Mouse (Mus musculus): ENCODE measurements around the gene Rpl11. TPM values are rescaled to one million over a fixed set of nuclear protein-coding genes. Genes with fewer than 3 reads are reported as not detected.

The Rpl11 gene
- polyA plus RNA-seq (2012; rRNA removed): 339 and 546 TPM in 2 replicates

GRCm38 (mm10) chr4:136053247-136053596 is at the start of gene Rpl11:
Gene Rpl11, minus strand, starts transcription at chr4:136053428.

GRCm38 (mm10) chr4:136021549-136022047 is 31.6 kb downstream of the Rpl11 start, which contains the start of gene Eloa:
Gene Eloa, minus strand, starts transcription at chr4:136021763.

DNA sequence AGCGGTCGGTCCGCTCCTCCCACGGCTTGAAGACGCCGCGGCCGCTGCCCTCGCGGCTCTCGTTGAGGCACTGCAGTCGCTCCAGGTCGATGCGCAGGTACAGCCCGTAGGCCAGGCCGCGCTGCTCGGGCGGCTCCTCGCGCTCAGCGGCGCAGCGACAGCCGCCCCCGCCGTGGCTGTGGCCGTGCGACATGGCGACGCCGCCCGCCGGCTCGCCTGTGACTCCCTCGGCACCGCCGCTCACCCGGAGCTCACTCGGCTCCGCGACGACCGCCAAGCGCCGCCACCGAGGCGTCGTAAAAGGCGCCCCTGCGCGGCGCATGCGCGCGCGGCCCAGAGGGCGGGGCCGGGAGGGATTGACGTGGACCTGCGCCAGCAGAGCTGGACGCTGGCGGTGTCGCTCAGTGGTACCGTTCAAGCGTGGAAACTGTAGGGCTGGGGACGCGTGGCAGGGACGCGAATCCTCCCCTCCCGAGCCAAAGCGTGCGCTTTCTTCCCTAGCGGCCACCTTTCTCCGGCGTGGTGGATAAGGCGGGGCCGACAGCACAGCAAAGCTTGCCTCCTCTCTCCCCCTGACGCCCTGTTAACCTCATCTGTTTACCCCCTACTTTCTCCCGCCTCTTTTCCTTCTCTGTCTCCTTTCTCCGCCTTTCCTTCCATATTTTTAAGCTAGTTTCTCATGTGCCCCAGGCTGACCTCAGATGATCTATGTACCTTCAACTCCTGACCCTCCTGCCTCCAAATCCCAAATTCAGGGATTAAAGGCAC is 66.1 kb downstream of the Rpl11 start, which contains the start of gene Pithd1:
Pithd1 (minus strand) TSS at position 322 of the 768 bp plus-strand sequence.

Other genes starting within 250 kb of the Rpl11 start
- 141 and 143 TPM in 2 replicates for gene Srsf10, start 197.7 kb downstream of the Rpl11 start, polyA plus RNA-seq (2012; rRNA removed)
- gene Pnrc2, start 179.6 kb downstream of the Rpl11 start, polyA plus RNA-seq (2012; rRNA removed): 9.1 and 11.2 TPM in 2 replicates
- gene Cnr2, start 158.0 kb downstream of the Rpl11 start, polyA plus RNA-seq (2012; rRNA removed): 0.56 and 0.78 TPM in 2 replicates
- 85.7 and 85.9 TPM in 2 replicates for gene Fuca1, start 132.7 kb downstream of the Rpl11 start, polyA plus RNA-seq (2012; rRNA removed)
- gene Hmgcl, start 107.0 kb downstream of the Rpl11 start, polyA plus RNA-seq (2012; rRNA removed): 41.1 and 43.3 TPM in 2 replicates
- 28.5 and 30.1 TPM in 2 replicates for gene Gale, start 89.7 kb downstream of the Rpl11 start, polyA plus RNA-seq (2012; rRNA removed)
- 120 and 136 TPM in 2 replicates for gene Lypla2, start 80.8 kb downstream of the Rpl11 start, polyA plus RNA-seq (2012; rRNA removed)
- gene Pithd1, start 66.2 kb downstream of the Rpl11 start, polyA plus RNA-seq (2012; rRNA removed): 71.2 and 117 TPM in 2 replicates
- 8.3 and 9.8 TPM in 2 replicates for gene Eloa, start 31.7 kb downstream of the Rpl11 start, polyA plus RNA-seq (2012; rRNA removed)
- 569 and 609 TPM in 2 replicates for gene Id3, start 90.1 kb upstream of the Rpl11 start, polyA plus RNA-seq (2012; rRNA removed)
- 3.3 and 5.5 TPM in 2 replicates for gene E2f2, start 119.0 kb upstream of the Rpl11 start, polyA plus RNA-seq (2012; rRNA removed)
- 8.2 and 8.4 TPM in 2 replicates for gene Asap3, start 152.9 kb upstream of the Rpl11 start, polyA plus RNA-seq (2012; rRNA removed)
- gene Tcea3, start 194.3 kb upstream of the Rpl11 start, polyA plus RNA-seq (2012; rRNA removed): 5.1 and 5.4 TPM in 2 replicates
- gene Zfp46, start 231.3 kb upstream of the Rpl11 start, polyA plus RNA-seq (2012; rRNA removed): 19.6 and 28.4 TPM in 2 replicates